Mouse (Mus musculus) forelimb bud, embryonic 11.5 days (tissue): ENCODE measurements around the gene Pde8b.

Source experiments
- DNase-seq: peaks from one replicate; pipeline ENCODE4 v3.0.0-alpha.2; 2012; ENCODE audit warnings: low read depth, low spot score

Gene Pde8b

GRCm38 (mm10) chr13:95081082-95081481 lies 169.1 kb downstream of the Pde8b start:
- DNase-seq, result no peak

- no peak for DNase-seq
Observed at GRCm38 (mm10) chr13:95078492-95078891, 171.6 kb downstream of the Pde8b start.

GRCm38 (mm10) chr13:95077688-95078087 lies 172.4 kb downstream of the Pde8b start:
- DNase-seq, result no peak

GRCm38 (mm10) chr13:95076142-95076541 lies 174.0 kb downstream of the Pde8b start:
- DNase-seq, result no peak

DNA sequence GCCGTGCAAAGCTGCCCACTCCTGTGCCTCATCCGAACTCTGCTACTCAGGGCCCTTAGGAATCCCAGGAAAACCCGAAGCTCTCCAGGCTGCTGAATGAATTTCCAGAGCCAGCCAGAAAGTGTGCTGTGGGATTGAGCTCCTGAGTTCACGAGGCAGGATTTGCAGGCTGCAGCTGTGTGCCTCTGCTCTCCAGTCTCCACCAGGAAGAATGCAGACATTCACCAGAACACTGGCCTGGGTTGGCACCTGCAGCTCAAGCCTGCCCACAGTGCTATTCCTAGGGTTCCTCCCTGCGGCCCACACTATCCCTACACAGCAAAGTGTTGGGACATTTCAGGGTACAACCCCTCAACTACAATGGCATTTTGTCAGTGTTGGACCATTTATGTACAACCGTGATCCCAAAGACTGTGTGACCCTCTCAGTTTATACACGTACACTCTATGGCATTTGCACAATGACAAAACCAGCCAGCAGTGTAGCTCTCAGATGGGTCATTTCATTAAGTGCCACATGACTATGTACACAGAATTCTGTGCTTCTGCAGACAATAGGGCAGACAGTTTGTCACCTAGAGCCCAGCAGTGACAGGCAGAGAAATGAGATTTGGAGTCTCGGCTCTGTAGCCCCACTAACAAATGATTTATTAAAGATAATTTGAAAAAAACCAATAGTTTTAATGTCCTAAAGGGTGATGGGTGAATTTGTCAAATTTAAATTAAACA lies 176.5 kb downstream of the Pde8b start:
- no peak for DNase-seq

- DNase-seq, result no peak
Observed at GRCm38 (mm10) chr13:95070268-95070667, 179.9 kb downstream of the Pde8b start.

DNA sequence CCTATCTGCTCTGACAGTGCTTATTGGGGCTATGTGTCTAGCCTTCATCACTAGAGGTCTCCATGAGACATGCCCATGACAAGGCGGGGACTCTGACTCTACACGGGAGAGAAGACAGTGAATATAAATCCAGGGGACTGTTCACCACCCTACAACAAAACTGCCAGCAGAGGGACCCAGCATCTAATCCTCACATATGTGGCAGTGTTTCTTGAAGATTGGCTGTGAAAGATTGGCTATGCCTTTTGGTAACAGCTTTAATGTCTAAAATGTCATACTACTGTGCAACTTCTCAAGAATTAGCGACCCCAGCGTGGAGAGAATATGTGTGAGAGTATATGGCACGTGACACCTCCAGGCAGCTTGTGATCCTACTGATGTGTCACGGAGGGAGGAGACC lies 182.3 kb downstream of the Pde8b start:
- DNase-seq, result no peak

- no peak for DNase-seq
Observed at GRCm38 (mm10) chr13:95063390-95064017, 186.6 kb downstream of the Pde8b start.

DNA sequence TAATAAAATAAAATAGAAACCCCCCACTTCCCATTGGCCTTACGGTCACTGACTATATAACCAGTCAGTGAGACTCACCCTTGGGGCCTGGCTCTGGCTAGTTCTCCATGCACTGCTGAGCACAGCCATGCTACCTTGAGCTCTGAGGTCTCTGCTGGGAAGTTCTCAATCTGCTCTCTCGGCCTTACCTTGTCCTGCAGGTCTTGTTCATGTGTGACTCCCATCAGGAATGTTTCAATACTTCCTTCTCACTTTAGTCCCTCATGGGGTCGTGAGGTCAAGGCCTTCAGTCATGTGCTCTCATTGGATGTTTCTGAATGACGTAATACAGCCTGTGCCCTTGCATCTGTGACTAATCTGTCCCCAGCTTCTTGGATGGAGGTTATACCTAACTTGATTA lies 191.3 kb downstream of the Pde8b start:
- DNase-seq, result no peak

DNA sequence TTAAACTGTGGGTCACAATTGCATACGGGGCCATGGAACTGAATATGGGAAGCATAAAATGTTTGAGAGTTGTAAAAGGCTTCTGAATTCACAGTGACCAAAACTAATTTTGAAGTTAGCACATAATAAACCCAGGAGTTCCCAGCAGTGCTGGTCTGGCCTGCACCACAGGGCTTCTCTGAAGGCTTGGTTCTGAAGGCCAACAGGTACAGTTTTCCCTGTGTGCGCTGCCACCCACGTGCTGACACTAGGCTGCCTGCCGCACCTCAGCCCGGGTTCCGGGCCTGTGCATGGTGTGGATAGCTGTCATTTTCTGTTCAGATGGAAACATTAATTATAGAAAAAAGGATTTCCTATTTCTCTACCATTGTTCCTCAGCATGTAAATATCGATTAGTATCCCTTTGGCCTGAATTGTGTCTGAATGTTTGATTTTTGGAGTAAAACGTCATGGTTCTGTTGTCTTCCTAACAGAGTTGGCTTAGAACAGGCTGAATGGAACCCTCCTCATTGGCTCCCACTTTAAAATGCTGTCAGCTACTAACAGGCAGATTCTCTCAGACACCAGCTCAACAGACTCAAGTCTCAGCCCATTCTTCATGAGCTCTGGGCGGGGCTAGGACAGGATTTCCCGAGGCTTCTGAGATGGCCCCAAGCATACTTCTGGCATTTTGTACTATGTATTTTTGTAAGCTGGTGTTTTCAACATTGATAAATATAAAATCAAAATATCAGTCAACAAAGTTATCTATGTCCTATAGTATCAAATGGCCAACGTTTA lies 193.4 kb downstream of the Pde8b start:
- DNase-seq, result no peak

- no peak for DNase-seq
Observed at GRCm38 (mm10) chr13:95055742-95056388, 194.3 kb downstream of the Pde8b start.

DNA sequence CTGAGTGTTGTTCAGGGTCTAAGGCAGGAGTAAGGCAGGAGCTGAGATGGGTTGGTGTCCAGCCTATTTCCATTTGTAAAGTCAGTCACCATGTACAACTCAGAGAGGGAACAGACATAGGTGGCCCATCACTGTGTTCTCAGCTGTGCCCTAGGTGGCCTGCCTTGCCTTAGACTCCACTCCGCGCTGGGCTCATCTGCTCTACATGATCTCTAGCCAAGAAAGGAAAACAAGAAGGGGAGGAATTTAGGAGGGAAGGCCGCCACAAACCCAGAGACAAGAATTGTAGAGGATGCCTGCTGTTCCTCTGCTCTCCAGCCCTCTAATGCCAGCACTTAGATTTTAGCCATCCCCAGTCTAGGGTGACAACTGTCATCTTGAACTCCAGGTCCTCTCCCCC lies 197.7 kb downstream of the Pde8b start:
- DNase-seq, result no peak

- no peak for DNase-seq
Observed at GRCm38 (mm10) chr13:95050398-95050797, 199.7 kb downstream of the Pde8b start.

GRCm38 (mm10) chr13:95044108-95044507 lies 206.0 kb downstream of the Pde8b start:
- no peak for DNase-seq

DNA sequence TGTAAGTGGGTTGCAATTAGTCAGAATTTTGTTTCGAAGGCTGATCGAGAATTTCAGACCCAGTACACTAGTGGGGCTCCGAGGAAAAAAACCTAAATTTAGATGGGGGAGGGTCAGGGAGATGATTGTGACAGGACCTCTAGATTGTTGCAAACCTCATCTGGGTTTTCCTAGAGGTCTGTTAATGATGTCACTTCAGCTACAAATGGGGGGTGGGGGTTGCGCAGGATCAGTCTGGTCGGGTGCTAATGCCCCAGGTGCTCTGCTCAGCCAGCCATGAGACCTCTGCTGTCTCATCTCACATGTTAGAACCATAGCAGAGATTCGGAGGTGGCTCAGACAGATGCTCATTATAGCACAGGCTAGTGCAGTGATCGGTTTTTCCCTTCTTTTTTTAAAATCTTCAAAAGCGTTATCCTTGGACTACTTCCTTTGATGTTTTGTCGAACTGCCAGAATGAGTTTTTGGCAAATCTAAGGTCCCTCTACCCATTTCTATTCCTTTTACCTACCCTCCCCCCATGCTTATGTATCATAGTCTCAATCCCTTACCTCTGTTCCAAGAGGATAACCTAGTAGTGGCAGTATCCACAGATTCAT lies 209.9 kb downstream of the Pde8b start:
- no peak for DNase-seq

- no peak for DNase-seq
Observed at GRCm38 (mm10) chr13:95038200-95038599, 211.9 kb downstream of the Pde8b start.

DNA sequence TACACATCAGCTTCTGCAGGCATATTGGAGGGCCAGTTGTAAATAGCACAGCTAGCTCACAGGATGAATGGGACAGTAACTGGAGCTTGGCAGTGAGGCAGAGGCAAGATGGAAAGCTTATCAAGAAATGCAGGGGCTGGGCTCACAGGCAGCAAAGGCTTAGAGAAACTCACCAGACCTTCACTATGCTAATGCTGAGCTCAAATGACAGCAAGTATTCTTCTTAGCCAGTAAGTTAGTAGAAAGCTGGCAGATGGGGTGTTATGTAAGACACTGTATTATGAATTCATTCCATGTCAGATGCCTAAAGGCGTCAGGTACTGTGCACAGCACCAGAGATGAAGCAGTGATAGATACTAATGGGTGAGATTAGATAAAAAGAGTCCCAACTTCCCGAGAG lies 215.4 kb downstream of the Pde8b start:
- no peak for DNase-seq

GRCm38 (mm10) chr13:95034094-95034493 lies 216.0 kb downstream of the Pde8b start:
- no peak for DNase-seq

- DNase-seq, result no peak
Observed at GRCm38 (mm10) chr13:95032973-95033372, 217.2 kb downstream of the Pde8b start.

GRCm38 (mm10) chr13:95032127-95032831 lies 217.9 kb downstream of the Pde8b start:
- DNase-seq, result no peak

GRCm38 (mm10) chr13:95030828-95031227 lies 219.3 kb downstream of the Pde8b start:
- DNase-seq, result no peak
